Mouse (Mus musculus): ENCODE data around the gene Ifnar1.

DNA sequence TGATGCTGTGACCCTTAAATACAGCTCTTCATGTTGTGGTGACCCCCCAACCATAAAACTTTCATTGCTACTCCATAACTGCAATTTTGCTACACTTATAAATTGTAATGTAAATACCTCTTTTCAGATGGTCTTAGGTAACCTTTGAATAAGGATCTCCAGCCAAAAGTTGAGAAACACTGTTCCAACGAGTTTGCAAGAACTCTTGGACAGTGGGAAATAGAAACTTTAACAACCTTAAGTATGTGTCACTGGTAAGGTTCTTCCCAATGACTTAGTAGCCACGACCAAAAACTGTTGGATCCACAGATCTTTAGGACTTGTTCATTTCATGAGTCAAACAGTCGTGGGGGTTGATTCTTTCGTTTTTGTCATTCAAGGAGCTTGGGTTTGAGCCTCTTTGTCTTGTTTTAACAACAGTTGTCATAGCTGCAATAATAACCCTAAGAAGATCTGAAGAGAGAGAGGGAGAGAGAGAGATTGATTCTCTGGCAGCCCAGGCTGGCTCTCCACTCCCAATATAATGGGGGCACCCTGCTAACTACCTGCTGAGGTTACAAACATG lies 21.1 kb upstream of the Ifnar1 start:
- no peak for TF ChIP-seq CTCF (IDR thresholded peaks at IDR 0.05; ENCODE audit: low read depth)
- no peak for TF ChIP-seq EP300 (optimal IDR thresholded peaks at IDR 0.05)
